Mouse (Mus musculus) lung, adult 2 months (tissue): ENCODE data around the gene Cnot9. TPM values are rescaled to one million over a fixed set of nuclear protein-coding genes. Genes with fewer than 3 reads are reported as not detected.
A peak's percentile ranks its signal among the peaks of the same experiment; 100 is the strongest.

ENCODE experiments used
- DNase-seq: peaks from one replicate; pipeline ENCODE4 v3.0.0; 2022
- H3K4me1 ChIP-seq: fragments of 200-500 bp; 2 replicates; pipeline ENCODE4 v1.6.1; 2011; ENCODE audit warnings: low read length; ENCODE audit not compliant: control insufficient read depth, insufficient read depth
- H3K4me3 ChIP-seq: fragments of 200-500 bp; replicated peaks from 2 replicates; pipeline ENCODE3; 2011; ENCODE audit warnings: low read depth, mild to moderate bottlenecking, control low read depth, low read length; ENCODE audit errors: extremely low read depth
- CTCF ChIP-seq: fragments of 200-500 bp; IDR thresholded peaks from 2 replicates; pipeline ENCODE4 v1.5.1; 2011; ENCODE audit warnings: mild to moderate bottlenecking, low read length, control low read depth; ENCODE audit not compliant: insufficient read depth
- POLR2A ChIP-seq: fragments of 200-500 bp; IDR thresholded peaks from 2 replicates; pipeline ENCODE4 v1.6.1; 2011; ENCODE audit warnings: low read depth, mild to moderate bottlenecking, control low read depth, low read length, borderline replicate concordance; ENCODE audit errors: extremely low read depth
- WGBS: fragments of 180-500 bp; shearing (Covaris S2); methylation state at CpG from one replicate; pipeline ENCODE4 v1.1.7; 2018; 5-methylcytosine and 5-hydroxymethylcytosine counted together
- polyA plus RNA-seq: library from polyadenylated mRNA; depleted of rRNA; stranded (reverse); fragments of >200 nt; gene quantifications from 2 replicates; pipeline ENCODE4 v1.2.3, GENCODE M21; 2012; rRNA removed

The Cnot9 gene
- polyA plus RNA-seq, 1 experiment = 14.3 TPM

GRCm38 (mm10) chr1:74524746-74525145, 18.9 kb downstream of the Cnot9 start:
- DNase-seq = no peak
- WGBS = 84% methylated on average over 4 of the region's 4 CpGs

GRCm38 (mm10) chr1:74528589-74528988, 22.7 kb downstream of the Cnot9 start:
- 92% methylated on average over 7 of the region's 7 CpGs for WGBS
- Histone ChIP-seq H3K4me1 (no peaks in the 10 kb centered on the region), H3K4me3 (no peak overlapping the region)
- DNase-seq = no peak
- TF ChIP-seq CTCF = no peak
- no peak for TF ChIP-seq POLR2A

More at GRCm38 (mm10) chr1:74524746-74525145, 18.9 kb downstream of the Cnot9 start:
- H3K4me1 ChIP-seq = no peaks in the 10 kb centered on the region
- no peak for TF ChIP-seq POLR2A
- TF ChIP-seq CTCF = no peak
- H3K4me3 ChIP-seq = no peak overlapping the region

- no peak for TF ChIP-seq POLR2A
- no peak for TF ChIP-seq CTCF
Observed at GRCm38 (mm10) chr1:74538650-74539049, 32.8 kb downstream of the Cnot9 start.

GRCm38 (mm10) chr1:74542451-74542961, 36.6 kb downstream of the Cnot9 start, which contains the start of gene Plcd4:
Gene Plcd4 (plus strand): TSS chr1:74542888.
- H3K4me3 ChIP-seq = peak within 1 kb of the TSS; percentile 48
- 13% methylated on average over 6 of the region's 6 CpGs for WGBS
- TF ChIP-seq CTCF (no peak), POLR2A (no peak)
- peak; percentile 7 for DNase-seq
- no peaks in the 10 kb centered on the region for H3K4me1 ChIP-seq

More at GRCm38 (mm10) chr1:74538650-74539049, 32.8 kb downstream of the Cnot9 start:
- no peaks in the 10 kb centered on the region for H3K4me1 ChIP-seq
- no peak for DNase-seq
- H3K4me3 ChIP-seq = no peak overlapping the region

- no peak for TF ChIP-seq CTCF
- no peak for TF ChIP-seq POLR2A
- no peak for DNase-seq
- Histone ChIP-seq H3K4me3 (no peak within 1 kb of the TSS), H3K4me1 (no peaks in the 10 kb centered on the region)
- 68% methylated on average over 4 of the region's 4 CpGs for WGBS
Observed at GRCm38 (mm10) chr1:74544184-74544583, 38.3 kb downstream of the Cnot9 start, which contains the start of gene Usp37. Gene Usp37 (minus strand): TSS chr1:74544284.

GRCm38 (mm10) chr1:74559061-74559460, 53.2 kb downstream of the Cnot9 start:
- DNase-seq = no peak
- no peak overlapping the region for H3K4me3 ChIP-seq
- 82% methylated on average over 5 of the region's 5 CpGs for WGBS
- TF ChIP-seq CTCF (no peak), POLR2A (no peak)
- no peaks in the 10 kb centered on the region for H3K4me1 ChIP-seq

- H3K4me1 ChIP-seq = no peaks in the 10 kb centered on the region
- 85% methylated on average over 6 of the region's 6 CpGs for WGBS
- DNase-seq = no peak
- H3K4me3 ChIP-seq = no peak overlapping the region
- no peak for TF ChIP-seq POLR2A
- no peak for TF ChIP-seq CTCF
Observed at GRCm38 (mm10) chr1:74565834-74566233, 60.0 kb downstream of the Cnot9 start.

GRCm38 (mm10) chr1:74569739-74570719, 64.2 kb downstream of the Cnot9 start:
- 89% methylated on average over 29 of the region's 29 CpGs for WGBS
- Histone ChIP-seq H3K4me3 (no peak overlapping the region), H3K4me1 (no peaks in the 10 kb centered on the region)
- DNase-seq = no peak
- TF ChIP-seq CTCF (no peak), POLR2A (no peak)

Other genes starting within 250 kb of the Cnot9 start
- gene Gpbar1, start 227.5 kb upstream of the Cnot9 start, polyA plus RNA-seq = 0.18 and 0.22 TPM in 2 replicates
- 141 and 172 TPM in 2 replicates for gene Aamp, start 221.3 kb upstream of the Cnot9 start, polyA plus RNA-seq
- gene Pnkd, start 221.1 kb upstream of the Cnot9 start, polyA plus RNA-seq = 63.0 and 63.5 TPM in 2 replicates
- gene Tmbim1, start 200.4 kb upstream of the Cnot9 start, polyA plus RNA-seq = 567 and 655 TPM in 2 replicates
- 10.2 TPM in 2 replicates for gene Catip, start 143.9 kb upstream of the Cnot9 start, polyA plus RNA-seq
- 33.3 and 41.8 TPM in 2 replicates for gene Slc11a1, start 130.9 kb upstream of the Cnot9 start, polyA plus RNA-seq
- 197 and 200 TPM in 2 replicates for gene Ctdsp1, start 114.5 kb upstream of the Cnot9 start, polyA plus RNA-seq
- 0.31 and 1.1 TPM in 2 replicates for gene Vil1, start 96.7 kb upstream of the Cnot9 start, polyA plus RNA-seq
- 0.58 and 0.62 TPM in 2 replicates for gene Plcd4, start 36.8 kb downstream of the Cnot9 start, polyA plus RNA-seq
- gene Usp37, start 38.2 kb downstream of the Cnot9 start, polyA plus RNA-seq = 3.4 and 3.7 TPM in 2 replicates
- 13.6 and 14.5 TPM in 2 replicates for gene Zfp142, start 82.2 kb downstream of the Cnot9 start, polyA plus RNA-seq
- gene Bcs1l, start 82.2 kb downstream of the Cnot9 start, polyA plus RNA-seq = 10.4 and 17.5 TPM in 2 replicates
- 37.6 and 51.0 TPM in 2 replicates for gene Rnf25, start 95.3 kb downstream of the Cnot9 start, polyA plus RNA-seq
- gene Stk36, start 95.4 kb downstream of the Cnot9 start, polyA plus RNA-seq = 17.4 and 18.7 TPM in 2 replicates
- 13.7 and 16.1 TPM in 2 replicates for gene Ttll4, start 155.7 kb downstream of the Cnot9 start, polyA plus RNA-seq
- gene Cyp27a1, start 207.5 kb downstream of the Cnot9 start, polyA plus RNA-seq = 16.9 and 25.4 TPM in 2 replicates
- gene Prkag3, start 243.2 kb downstream of the Cnot9 start, polyA plus RNA-seq = 5.9 and 11.4 TPM in 2 replicates